In the genomic region with DNA sequence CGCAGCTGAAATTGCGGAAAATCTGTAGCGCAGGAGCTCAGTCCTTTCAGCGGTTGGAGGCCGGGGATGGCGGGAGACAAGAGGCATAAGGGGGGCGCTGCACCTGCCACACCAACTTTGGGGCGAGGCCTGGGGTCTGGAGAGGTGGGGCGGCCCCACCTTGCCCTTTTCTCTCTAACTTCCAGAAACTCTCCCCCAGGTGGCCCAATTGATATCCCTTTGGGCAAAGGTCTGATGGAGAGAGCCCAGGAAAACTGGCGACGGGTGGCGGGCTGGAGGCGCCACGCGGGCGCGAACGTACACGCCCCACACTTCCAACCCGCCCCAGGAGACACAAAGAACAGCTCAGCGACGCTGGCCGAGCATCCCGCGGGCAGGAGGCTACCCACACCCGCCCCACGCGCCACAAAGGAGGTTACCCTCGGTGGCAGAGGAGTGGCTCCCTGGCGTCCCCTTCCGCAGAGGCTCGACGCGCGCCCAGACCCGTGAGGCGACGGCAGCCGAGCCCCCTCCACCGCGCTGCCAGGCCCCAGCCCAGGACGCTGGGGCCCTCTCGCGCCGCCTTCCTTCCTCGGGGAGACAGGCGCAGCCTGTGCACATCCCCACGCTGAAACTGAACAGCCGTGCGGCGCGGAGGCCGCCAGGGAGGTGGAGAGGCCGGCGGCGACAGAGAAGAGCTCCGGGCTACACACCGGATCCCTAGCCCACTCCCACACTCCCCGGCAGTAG, we compare ENCODE assay signal across 7 mouse cellular contexts. TPM values are rescaled to one million over a fixed set of nuclear protein-coding genes. Genes with fewer than 3 reads are reported as not detected.
A peak's percentile ranks its signal among the peaks of the same experiment; 100 is the strongest.
DNase-seq lines count a peak whose midpoint lies in the region; ATAC-seq lines count a peak whose summit lies in the region.

No protein-coding gene starts in this region.

- H3K27ac ChIP-seq in heart, embryonic 15.5 days = peak overlapping the region; percentile 89
- peak overlapping the region; percentile 64 for H3K27ac ChIP-seq in midbrain, embryonic 10.5 days (replicated peaks)
- no peak overlapping the region for H3K27ac ChIP-seq in stomach, embryonic 16.5 days (ENCODE audit: low read length)

- H3K27me3 ChIP-seq in heart, embryonic 15.5 days = peaks cover 25% of the 10 kb centered on the region
- peaks cover 48% of the 10 kb centered on the region for H3K27me3 ChIP-seq in midbrain, embryonic 10.5 days (ENCODE audit: low read depth, poor library complexity, severe bottlenecking)
- H3K27me3 ChIP-seq in stomach, embryonic 16.5 days (ENCODE audit: control insufficient read depth, insufficient read depth, low read length) = peaks cover 20% of the 10 kb centered on the region

- H3K9ac ChIP-seq in heart, embryonic 15.5 days = peak overlapping the region; percentile 64
- peak overlapping the region; percentile 67 for H3K9ac ChIP-seq in stomach, embryonic 16.5 days (ENCODE audit: low read length)

- H3K4me1 ChIP-seq in heart, embryonic 15.5 days (replicated peaks) = peaks cover 29% of the 10 kb centered on the region
- H3K4me1 ChIP-seq in midbrain, embryonic 10.5 days = peaks cover 38% of the 10 kb centered on the region
- peaks cover 25% of the 10 kb centered on the region for H3K4me1 ChIP-seq in stomach, embryonic 16.5 days (ENCODE audit: control insufficient read depth, insufficient read depth, low read length)

- peak overlapping the region; percentile 52 for H3K4me3 ChIP-seq in heart, embryonic 15.5 days
- H3K4me3 ChIP-seq in midbrain, embryonic 10.5 days = peak overlapping the region; percentile 55
- peak overlapping the region; percentile 46 for H3K4me3 ChIP-seq in stomach, embryonic 16.5 days (replicated peaks; ENCODE audit: low read length)

- H3K4me2 ChIP-seq in heart, embryonic 15.5 days = peak overlapping the region; percentile 95
- peak overlapping the region; percentile 86 for H3K4me2 ChIP-seq in stomach, embryonic 16.5 days (ENCODE audit: low read depth, low read length)

- 4% methylated on average over 58 of the region's 59 CpGs for WGBS in heart, embryonic 15.5 days
- WGBS in midbrain, embryonic 10.5 days = 4% methylated on average over 59 of the region's 59 CpGs
- 2% methylated on average over 59 of the region's 59 CpGs for WGBS in stomach, embryonic 16.5 days

- H3K9me3 ChIP-seq in heart, embryonic 15.5 days (replicated peaks) = no peaks in the 10 kb centered on the region
- H3K9me3 ChIP-seq in midbrain, embryonic 10.5 days (replicated peaks) = no peaks in the 10 kb centered on the region
- H3K9me3 ChIP-seq in stomach, embryonic 16.5 days (replicated peaks; ENCODE audit: control insufficient read depth, low read length) = no peaks in the 10 kb centered on the region

- ATAC-seq in heart, embryonic 15.5 days (replicated peaks; ENCODE audit: insufficient number of reproducible peaks, insufficient read depth, low FRiP score, low read depth) = no peak; the same call in 1 of the 2 replicates
- peak; percentile 27; the same call in 1 of the 2 replicates for ATAC-seq in stomach, embryonic 16.5 days (ENCODE audit: insufficient read depth, low FRiP score)

- H3K36me3 ChIP-seq in heart, embryonic 15.5 days = no peaks in the 10 kb centered on the region; the same call in 1 of the 2 replicates
- H3K36me3 ChIP-seq in midbrain, embryonic 10.5 days = peaks cover 37% of the 10 kb centered on the region
- no peaks in the 10 kb centered on the region for H3K36me3 ChIP-seq in stomach, embryonic 16.5 days (ENCODE audit: control insufficient read depth, insufficient read depth, low read length)

- peak; percentile 29 for DNase-seq in urinary bladder, postnatal 25 days (ENCODE audit: low spot score)
- no peak for DNase-seq in urinary bladder, postnatal 10 days (ENCODE audit: low spot score)
- DNase-seq in cerebellum, postnatal 14 days = peak; percentile 42 to 44
- peak; percentile 20 to 52 for DNase-seq in kidney, postnatal 25 days
- peak; percentile 40 for DNase-seq in midbrain, embryonic 10.5 days (ENCODE audit: low spot score)

RNA-seq across cellular contexts. Expression of gene Kdm2b, which starts 37.5 kb away (rescaled TPM):
- polyA plus RNA-seq in heart, embryonic 15.5 days (2015; fragmentation: Nextera tagmentation; extraction: Ambion mirVana) = 23.9 and 29.0 TPM in 2 replicates
- polyA plus RNA-seq in midbrain, embryonic 10.5 days (2016; fragmentation: Nextera tagmentation; extraction: Ambion mirVana) = 77.9 and 83.9 TPM in 2 replicates
- polyA plus RNA-seq in stomach, embryonic 16.5 days (2015; fragmentation: Nextera tagmentation; extraction: Ambion mirVana) = 33.2 and 37.4 TPM in 2 replicates
